Mouse (Mus musculus): ENCODE data around the gene Aprt. TPM values are rescaled to one million over a fixed set of nuclear protein-coding genes. Genes with fewer than 3 reads are reported as not detected.

Gene Aprt
- polyA plus RNA-seq, 1 experiment from 2014 or later, result 195 TPM

DNA sequence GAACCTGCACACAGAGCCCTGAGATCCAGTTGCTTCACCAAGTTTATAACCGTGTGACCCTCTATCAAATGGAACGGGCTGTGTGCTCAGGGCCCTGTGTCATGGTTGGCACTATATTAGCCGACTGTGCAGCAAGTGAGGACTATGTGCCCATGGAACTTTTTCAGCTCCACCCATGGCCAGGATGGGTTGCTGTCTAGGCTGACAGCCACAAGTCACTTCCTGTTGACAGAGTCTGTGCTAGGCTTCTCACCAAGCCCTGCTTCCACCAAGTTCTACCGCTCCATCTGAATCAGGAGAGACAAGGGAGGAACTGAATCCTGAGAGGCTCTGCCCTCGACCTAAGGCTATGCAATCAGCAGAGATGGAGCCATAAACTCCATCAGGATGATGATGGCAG is 15.5 kb downstream of the Aprt start:
- ATAC-seq (ENCODE audit: low FRiP score) (no peak), DNase-seq (ENCODE audit: low spot score, missing footprints) (no peak)
- Histone ChIP-seq H3K36me3 (ENCODE audit: control insufficient read depth, insufficient read depth, low read length) (no peaks in the 10 kb centered on the region), H3K4me1 (ENCODE audit: control insufficient read depth, insufficient read depth, low read length) (no peaks in the 10 kb centered on the region), H3K9me3 (ENCODE audit: control insufficient read depth, low read length) (no peaks in the 10 kb centered on the region), H3K27me3 (ENCODE audit: control insufficient read depth, insufficient read depth, low read length) (no peaks in the 10 kb centered on the region), H3K4me2 (no peak overlapping the region), H3K27ac (ENCODE audit: low read depth, low read length) (no peak overlapping the region), H3K9ac (ENCODE audit: low read length) (no peak overlapping the region), H3K4me3 (ENCODE audit: low read depth, low read length) (no peak overlapping the region)
- WGBS, result 78% methylated on average over 5 of the region's 5 CpGs

DNA sequence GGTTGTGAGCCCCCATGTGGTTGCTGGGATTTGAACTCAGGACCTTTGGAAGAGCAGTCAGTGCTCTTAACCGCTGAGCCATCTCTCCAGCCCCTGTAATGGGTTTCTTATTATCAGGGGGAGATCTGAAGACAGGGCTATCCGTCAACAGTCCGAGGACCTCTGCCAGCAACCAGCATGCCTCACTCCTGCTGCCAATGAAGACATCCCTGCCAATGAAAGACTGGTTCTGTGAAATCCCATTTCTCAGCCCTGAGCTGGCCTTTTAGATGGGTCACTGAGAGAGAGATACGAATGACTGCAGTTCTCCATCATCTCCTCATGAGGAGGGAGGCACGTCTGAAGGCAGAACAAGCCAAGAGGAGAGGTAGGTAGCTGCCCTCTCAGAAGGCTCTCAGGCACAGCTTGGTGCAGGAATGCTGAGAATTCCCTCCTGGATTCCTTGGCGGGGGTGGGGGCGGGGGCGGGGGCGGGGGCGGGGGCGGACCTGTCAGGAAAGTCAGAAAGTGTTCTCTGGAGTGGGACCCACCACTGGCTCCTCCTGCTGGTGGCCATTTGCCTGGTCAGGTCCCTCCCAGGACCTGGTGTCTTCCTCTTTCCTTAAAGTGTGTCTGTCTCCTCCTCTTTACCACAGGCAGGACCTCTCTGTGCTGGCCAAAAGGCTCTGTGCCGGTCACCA is 17.9 kb downstream of the Aprt start:
- no peak overlapping the region for H3K4me2 ChIP-seq
- no peaks in the 10 kb centered on the region for H3K9me3 ChIP-seq (ENCODE audit: control insufficient read depth, low read length)
- H3K4me1 ChIP-seq (ENCODE audit: control insufficient read depth, insufficient read depth, low read length), result no peaks in the 10 kb centered on the region
- no peaks in the 10 kb centered on the region for H3K27me3 ChIP-seq (ENCODE audit: control insufficient read depth, insufficient read depth, low read length)
- H3K27ac ChIP-seq (ENCODE audit: low read depth, low read length), result no peak overlapping the region
- ATAC-seq (ENCODE audit: low FRiP score), result no peak
- no peaks in the 10 kb centered on the region for H3K36me3 ChIP-seq (ENCODE audit: control insufficient read depth, insufficient read depth, low read length)
- no peak overlapping the region for H3K9ac ChIP-seq (ENCODE audit: low read length)
- no peak overlapping the region for H3K4me3 ChIP-seq (ENCODE audit: low read depth, low read length)
- WGBS, result 18% methylated on average over 12 of the region's 12 CpGs
- no peak for DNase-seq (ENCODE audit: low spot score, missing footprints)

DNA sequence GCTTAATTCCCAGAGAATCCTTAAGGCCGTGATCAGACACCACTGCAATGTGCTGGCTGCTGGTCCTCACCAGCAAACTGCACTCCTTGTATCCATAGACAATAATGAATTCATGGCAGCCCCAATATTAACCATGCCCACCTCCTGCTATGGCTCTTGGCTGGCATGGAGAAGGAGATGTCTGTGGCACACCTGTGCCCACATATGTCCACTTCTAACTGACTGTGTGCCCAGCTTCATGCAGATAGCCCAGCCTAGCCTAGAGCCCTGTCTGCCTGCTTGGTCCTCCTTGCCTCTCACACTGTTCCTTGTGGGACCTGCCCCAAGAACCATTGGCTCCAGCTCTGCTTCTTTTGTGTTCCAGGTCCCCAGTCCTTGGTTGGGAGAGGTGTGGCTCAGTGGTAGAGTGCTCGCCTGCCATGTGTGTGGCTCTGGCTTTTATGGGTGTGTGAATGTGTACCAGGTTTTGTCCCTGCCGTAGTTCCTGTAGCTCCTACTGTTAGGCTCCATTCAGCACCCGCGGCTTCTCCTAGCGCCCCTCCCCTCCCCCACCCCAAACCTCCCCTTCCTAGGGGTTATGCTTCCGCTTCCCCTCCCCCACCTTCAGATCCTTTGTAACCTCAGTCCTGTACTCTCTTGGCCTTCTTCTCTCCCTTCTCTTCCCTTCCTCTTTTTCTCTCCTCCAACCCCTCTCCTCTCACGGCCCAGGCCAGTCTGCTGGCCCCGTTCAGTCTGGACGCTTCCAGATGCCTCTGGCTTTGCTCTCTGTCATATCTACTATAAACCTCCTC is 19.3 kb downstream of the Aprt start:
- H3K27ac ChIP-seq (ENCODE audit: low read depth, low read length), result no peak overlapping the region
- ATAC-seq (ENCODE audit: low FRiP score) (no peak), DNase-seq (ENCODE audit: low spot score, missing footprints) (no peak)
- H3K36me3 ChIP-seq (ENCODE audit: control insufficient read depth, insufficient read depth, low read length), result no peaks in the 10 kb centered on the region
- no peak overlapping the region for H3K4me3 ChIP-seq (ENCODE audit: low read depth, low read length)
- H3K9ac ChIP-seq (ENCODE audit: low read length), result no peak overlapping the region
- no peaks in the 10 kb centered on the region for H3K27me3 ChIP-seq (ENCODE audit: control insufficient read depth, insufficient read depth, low read length)
- no peaks in the 10 kb centered on the region for H3K4me1 ChIP-seq (ENCODE audit: control insufficient read depth, insufficient read depth, low read length)
- H3K4me2 ChIP-seq, result no peak overlapping the region
- no peaks in the 10 kb centered on the region for H3K9me3 ChIP-seq (ENCODE audit: control insufficient read depth, low read length)
- 50% methylated on average over 10 of the region's 10 CpGs for WGBS

DNA sequence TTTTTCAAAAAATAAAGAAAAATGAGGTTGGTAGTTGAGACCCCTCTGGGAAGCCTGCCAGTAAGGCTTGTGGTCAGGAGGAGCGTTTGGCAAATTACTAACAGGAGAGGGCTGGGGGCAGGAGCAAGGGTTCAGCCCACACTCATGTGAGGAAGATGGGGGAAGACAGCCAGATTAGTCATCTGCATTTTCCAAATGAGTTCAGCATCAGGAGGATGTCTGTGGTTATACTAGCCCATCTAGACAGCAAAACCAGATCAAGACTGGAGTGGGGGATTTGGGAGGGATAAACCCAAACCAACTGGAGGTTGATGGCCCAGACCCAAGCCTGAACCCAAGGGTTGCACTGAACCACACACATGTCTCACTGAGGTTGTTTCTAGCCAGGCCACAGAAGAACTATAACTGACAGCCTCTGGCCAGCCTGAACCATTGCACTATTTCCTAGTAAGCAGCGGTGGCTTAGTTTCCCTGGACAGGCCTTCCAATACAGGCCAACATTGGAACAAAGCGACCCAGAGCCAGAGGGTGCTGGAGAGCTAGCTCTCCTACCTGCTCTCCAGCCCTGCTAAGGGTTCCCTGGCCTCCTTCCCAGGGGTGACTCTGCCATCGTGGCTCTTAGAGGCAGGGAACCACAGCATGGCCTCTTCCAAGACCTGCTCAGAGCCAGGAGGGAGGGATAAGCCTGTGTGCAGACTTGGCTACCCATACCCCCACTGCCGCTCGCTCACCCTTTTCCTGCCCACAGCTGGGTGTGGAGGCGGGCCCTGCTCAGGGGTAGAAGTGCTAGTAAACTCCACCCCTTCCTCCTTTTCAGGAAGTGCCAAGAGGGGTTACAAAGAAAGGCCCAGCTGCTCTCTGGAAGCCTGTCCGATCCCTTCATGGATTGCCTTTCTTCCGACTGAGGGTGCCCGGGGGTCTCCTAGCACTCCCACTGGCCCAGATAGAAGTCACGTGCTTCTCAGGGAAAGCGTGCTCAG is 20.4 kb downstream of the Aprt start:
- 70% methylated on average over 12 of the region's 12 CpGs for WGBS
- H3K4me3 ChIP-seq (ENCODE audit: low read depth, low read length), result no peak overlapping the region
- H3K27me3 ChIP-seq (ENCODE audit: control insufficient read depth, insufficient read depth, low read length), result peaks cover 5% of the 10 kb centered on the region
- no peaks in the 10 kb centered on the region for H3K4me1 ChIP-seq (ENCODE audit: control insufficient read depth, insufficient read depth, low read length)
- no peak overlapping the region for H3K9ac ChIP-seq (ENCODE audit: low read length)
- H3K4me2 ChIP-seq, result no peak overlapping the region
- peak; percentile 80 for DNase-seq (ENCODE audit: low spot score, missing footprints)
- no peaks in the 10 kb centered on the region for H3K36me3 ChIP-seq (ENCODE audit: control insufficient read depth, insufficient read depth, low read length)
- no peak for ATAC-seq (ENCODE audit: low FRiP score)
- H3K9me3 ChIP-seq (ENCODE audit: control insufficient read depth, low read length), result no peaks in the 10 kb centered on the region
- H3K27ac ChIP-seq (ENCODE audit: low read depth, low read length), result no peak overlapping the region

DNA sequence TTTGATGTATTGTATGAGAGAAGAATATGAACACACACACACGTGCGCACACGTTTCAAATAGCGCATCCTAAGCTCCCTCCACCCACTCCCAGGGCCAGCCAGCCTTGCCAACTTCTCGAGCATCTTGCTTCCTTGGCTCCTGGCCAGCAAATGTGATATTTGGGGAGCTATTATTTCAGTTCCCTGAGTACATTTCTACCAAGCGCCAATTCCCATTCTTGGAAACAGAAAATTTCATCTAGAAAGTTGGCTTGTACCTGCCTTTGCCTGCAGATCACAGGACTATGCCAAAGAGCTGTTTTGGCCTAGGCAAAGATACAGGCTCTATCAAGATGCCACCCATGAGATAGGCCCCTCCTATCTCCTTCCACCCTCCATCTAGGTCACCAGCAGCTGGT is 21.9 kb downstream of the Aprt start:
- Histone ChIP-seq H3K9ac (ENCODE audit: low read length) (no peak overlapping the region), H3K27ac (ENCODE audit: low read depth, low read length) (no peak overlapping the region), H3K9me3 (ENCODE audit: control insufficient read depth, low read length) (no peaks in the 10 kb centered on the region), H3K4me2 (no peak overlapping the region), H3K36me3 (ENCODE audit: control insufficient read depth, insufficient read depth, low read length) (no peaks in the 10 kb centered on the region), H3K27me3 (ENCODE audit: control insufficient read depth, insufficient read depth, low read length) (peaks cover 21% of the 10 kb centered on the region), H3K4me1 (ENCODE audit: control insufficient read depth, insufficient read depth, low read length) (peaks cover 4% of the 10 kb centered on the region; the same call in 1 of the 2 replicates), H3K4me3 (ENCODE audit: low read depth, low read length) (no peak overlapping the region)
- ATAC-seq (ENCODE audit: low FRiP score) (no peak), DNase-seq (ENCODE audit: low spot score, missing footprints) (no peak)
- WGBS, result 91% methylated on average over 6 of the region's 6 CpGs

DNA sequence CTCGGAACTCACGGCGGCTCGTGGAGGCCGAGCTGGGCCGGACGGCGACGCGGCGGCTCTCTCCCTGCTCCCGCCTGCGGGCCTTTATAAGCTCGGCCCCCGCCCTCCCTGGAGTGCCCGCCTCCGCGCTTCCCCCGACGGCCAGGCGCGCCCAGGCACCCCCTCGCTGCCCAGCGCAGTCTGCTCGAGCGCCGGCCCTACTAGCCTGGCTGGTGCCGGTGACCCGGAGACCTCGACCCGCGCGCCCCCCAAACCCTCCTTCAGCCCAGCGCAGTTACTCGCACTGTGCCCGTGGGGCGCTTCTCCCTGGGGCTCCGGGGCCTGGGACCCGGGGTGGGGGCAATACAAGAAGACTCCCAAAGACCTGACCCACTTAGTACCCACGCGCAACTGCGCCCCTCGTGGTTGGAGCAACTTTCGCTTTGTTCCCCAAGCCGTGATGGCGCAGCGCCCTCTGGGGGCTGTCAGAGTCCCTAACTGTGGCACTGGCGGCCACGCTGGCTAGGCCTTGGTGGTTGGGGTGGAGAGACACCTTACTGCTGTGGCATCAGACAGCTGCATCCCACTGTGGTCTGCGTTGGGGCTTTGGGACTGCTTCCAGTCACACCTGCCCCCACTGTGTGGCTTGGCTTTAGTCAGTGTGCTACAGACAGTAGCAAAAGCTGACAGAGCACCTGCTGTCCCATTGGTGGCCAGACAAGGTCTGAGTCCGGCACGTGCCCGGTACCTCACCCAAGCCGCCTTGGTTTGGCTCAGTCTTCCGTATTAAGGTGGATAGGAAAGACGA is 25.3 kb downstream of the Aprt start, which contains the start of gene Piezo1:
Gene Piezo1, minus strand, starts transcription at position 65 of the 787 bp plus-strand sequence.
- Histone ChIP-seq H3K9ac (ENCODE audit: low read length) (peak within 1 kb of the TSS; percentile 59), H3K9me3 (ENCODE audit: control insufficient read depth, low read length) (no peaks in the 10 kb centered on the region), H3K27me3 (ENCODE audit: control insufficient read depth, insufficient read depth, low read length) (peaks cover 21% of the 10 kb centered on the region), H3K36me3 (ENCODE audit: control insufficient read depth, insufficient read depth, low read length) (no peaks in the 10 kb centered on the region), H3K4me2 (peak within 1 kb of the TSS; percentile 68), H3K27ac (ENCODE audit: low read depth, low read length) (no peak within 1 kb of the TSS), H3K4me3 (ENCODE audit: low read depth, low read length) (peak within 1 kb of the TSS; percentile 41), H3K4me1 (ENCODE audit: control insufficient read depth, insufficient read depth, low read length) (peaks cover 4% of the 10 kb centered on the region)
- 11% methylated on average over 56 of the region's 56 CpGs for WGBS
- ATAC-seq (ENCODE audit: low FRiP score) (peak; percentile 67), DNase-seq (ENCODE audit: low spot score, missing footprints) (peak; percentile 97)

DNA sequence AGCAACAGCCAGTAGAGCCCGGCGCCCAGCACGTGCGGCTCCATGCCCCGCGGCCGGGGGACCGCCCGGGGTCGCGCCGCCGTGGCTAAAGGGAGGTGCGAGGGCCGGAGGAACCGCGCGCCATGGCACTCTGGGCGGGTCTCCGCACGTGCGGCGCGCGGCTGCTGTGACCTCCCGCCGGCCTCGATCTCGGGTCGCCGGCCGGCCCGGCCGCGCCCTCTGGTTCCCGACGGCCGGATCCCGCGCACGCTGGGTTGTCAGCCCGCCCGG is 25.8 kb downstream of the Aprt start:
- H3K4me3 ChIP-seq (ENCODE audit: low read depth, low read length), result peak overlapping the region; percentile 41
- under 1% methylated on average over 42 of the region's 43 CpGs for WGBS
- no peak overlapping the region for H3K27ac ChIP-seq (ENCODE audit: low read depth, low read length)
- H3K27me3 ChIP-seq (ENCODE audit: control insufficient read depth, insufficient read depth, low read length), result peaks cover 21% of the 10 kb centered on the region
- H3K36me3 ChIP-seq (ENCODE audit: control insufficient read depth, insufficient read depth, low read length), result no peaks in the 10 kb centered on the region
- peaks cover 4% of the 10 kb centered on the region for H3K4me1 ChIP-seq (ENCODE audit: control insufficient read depth, insufficient read depth, low read length)
- H3K9ac ChIP-seq (ENCODE audit: low read length), result peak overlapping the region; percentile 59
- no peaks in the 10 kb centered on the region for H3K9me3 ChIP-seq (ENCODE audit: control insufficient read depth, low read length)
- H3K4me2 ChIP-seq, result peak overlapping the region; percentile 68
- ATAC-seq (ENCODE audit: low FRiP score) (peak; percentile 41; the same call in 1 of the 2 replicates), DNase-seq (ENCODE audit: low spot score, missing footprints) (no peak)

DNA sequence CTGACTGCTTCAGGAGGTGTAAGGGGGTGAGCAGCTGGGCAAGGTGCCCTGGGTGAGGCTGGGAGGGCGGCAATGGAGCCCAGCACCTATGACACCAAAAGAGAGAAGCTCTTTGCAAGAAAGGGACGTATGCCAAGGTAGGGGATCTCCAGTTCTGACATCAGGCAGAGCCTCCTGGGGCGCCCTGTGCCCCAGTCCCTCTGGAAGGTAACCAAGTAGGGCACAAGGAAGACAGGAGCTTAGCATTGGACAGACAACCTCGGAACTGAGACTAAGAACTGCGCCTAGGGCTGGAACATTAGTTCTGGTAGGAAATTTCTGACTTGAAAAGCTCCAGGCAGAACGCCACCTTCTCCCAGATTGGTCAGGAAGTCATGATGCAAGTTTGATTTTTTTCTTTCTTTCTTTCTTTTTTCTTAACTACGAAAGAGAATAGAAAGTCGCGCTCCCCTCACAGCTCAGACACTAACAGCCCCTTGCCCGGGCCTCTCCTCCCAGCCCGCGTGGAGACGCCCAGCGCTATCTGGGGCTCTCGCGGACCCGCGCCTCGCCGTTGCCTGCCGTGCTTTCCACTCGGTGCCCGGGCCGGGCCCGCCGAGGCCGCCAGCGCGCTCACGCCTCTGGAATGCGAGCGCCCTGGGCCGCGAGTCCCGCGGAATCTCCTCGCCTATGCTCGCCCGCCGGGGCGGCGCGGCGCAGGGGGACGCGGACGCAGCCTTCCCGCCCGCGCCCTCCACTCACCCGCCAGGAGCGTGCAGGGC is 26.3 kb downstream of the Aprt start:
- Histone ChIP-seq H3K36me3 (ENCODE audit: control insufficient read depth, insufficient read depth, low read length) (no peaks in the 10 kb centered on the region), H3K9ac (ENCODE audit: low read length) (peak overlapping the region; percentile 59), H3K9me3 (ENCODE audit: control insufficient read depth, low read length) (no peaks in the 10 kb centered on the region), H3K4me3 (ENCODE audit: low read depth, low read length) (peak overlapping the region; percentile 41), H3K4me1 (ENCODE audit: control insufficient read depth, insufficient read depth, low read length) (peaks cover 4% of the 10 kb centered on the region), H3K27me3 (ENCODE audit: control insufficient read depth, insufficient read depth, low read length) (peaks cover 21% of the 10 kb centered on the region), H3K4me2 (peak overlapping the region; percentile 68), H3K27ac (ENCODE audit: low read depth, low read length) (no peak overlapping the region)
- peak; percentile 40; the same call in 1 of the 2 replicates for ATAC-seq (ENCODE audit: low FRiP score)
- no peak for DNase-seq (ENCODE audit: low spot score, missing footprints)
- 6% methylated on average over 39 of the region's 52 CpGs for WGBS
